Mouse (Mus musculus): ENCODE data around the gene Thap8.

DNA sequence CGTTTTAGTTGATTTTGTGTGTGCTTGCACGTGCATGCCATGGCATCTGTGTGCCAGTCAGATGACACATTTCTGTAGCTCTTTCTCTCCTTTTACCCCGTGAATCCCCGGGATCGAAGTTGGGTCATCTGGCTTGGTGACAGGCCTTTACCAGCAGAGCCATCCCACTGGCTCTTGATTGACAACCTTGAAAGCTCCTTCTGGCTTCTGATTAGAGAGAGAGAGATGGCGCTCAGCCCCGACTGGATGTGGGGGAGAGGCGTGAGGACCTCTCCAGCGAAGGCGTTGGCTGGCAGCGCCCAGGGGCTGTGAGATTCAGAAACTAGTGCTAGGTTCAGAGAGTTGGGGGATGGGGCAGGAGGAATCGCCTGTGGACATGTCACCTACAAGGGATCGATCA, 13.9 kb downstream of the Thap8 start:
- no peak for TF ChIP-seq CTCF (conservative IDR thresholded peaks at IDR 0.05; ENCODE audit: insufficient read depth, insufficient read length, low read depth, low read length)
- TF ChIP-seq POLR2A (IDR thresholded peaks at IDR 0.05; ENCODE audit: low read depth, low read length) = no peak

All from kidney, adult 2 months (tissue).